ENCODE assay signal across 8 mouse cellular contexts in the genomic region with DNA sequence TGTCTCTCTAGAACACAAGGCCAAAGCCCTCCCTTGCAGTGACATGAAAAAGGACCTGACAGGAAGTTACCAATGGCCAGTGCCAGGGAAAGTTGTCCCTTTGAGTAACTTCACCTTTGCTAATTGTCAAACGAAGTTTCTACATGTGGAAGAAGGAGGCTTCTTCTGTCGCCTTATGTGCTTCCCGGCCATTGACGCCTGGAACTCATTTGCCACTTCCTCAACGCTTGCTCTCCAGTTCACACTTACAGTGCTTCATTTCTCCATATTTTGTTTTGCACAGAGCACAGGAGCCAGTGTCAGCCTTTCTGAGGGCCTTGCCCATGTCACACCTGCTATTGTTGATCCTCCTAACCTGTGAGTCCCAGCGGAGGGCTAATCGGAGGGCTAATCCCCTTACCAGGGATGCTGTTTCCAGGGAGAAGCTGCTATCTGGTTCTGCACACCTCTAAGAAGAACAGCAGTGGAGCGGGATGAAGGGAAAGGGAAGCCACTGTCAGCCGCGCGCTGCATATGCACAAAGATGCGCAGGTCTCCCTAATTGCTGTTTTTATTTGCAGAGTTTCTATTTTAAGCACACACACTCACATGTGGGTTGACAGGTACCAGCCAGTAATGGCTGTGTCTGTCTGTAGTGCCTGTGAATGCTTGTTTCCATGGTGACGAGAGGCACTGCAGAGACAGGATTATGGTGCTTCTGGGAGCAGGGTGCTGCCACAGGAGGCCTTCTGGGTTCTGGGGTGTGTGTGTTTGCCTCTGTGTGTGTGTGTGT.
DNase-seq lines count a peak whose midpoint lies in the region; ATAC-seq lines count a peak whose summit lies in the region.
"Had no signal": no experiment of that assay in that cellular context is flagged by ENCODE, and none has a peak within 500 bp of the region (broad histone marks: within the 10 kb centered on the region; RNA-seq: fewer than 3 reads in every experiment).

No protein-coding gene starts in this region.

- DNase-seq in embryo, embryonic 10.5 days (ENCODE audit: low spot score), result peak; percentile 68
- peak; percentile 50 for DNase-seq in forebrain, embryonic 11.5 days (ENCODE audit: low spot score)
- DNase-seq in layer of hippocampus, postnatal 36 days, result peak; percentile 41 to 59
- no peak for DNase-seq in spleen, adult 12 weeks (ENCODE audit: low spot score)
- no peak for DNase-seq in urinary bladder, postnatal 10 days (ENCODE audit: low spot score)
- no peak for DNase-seq in adrenal gland, adult 18-20 months (ENCODE audit: low spot score in 2 of 2)
- DNase-seq: adrenal gland, postnatal 10 days had no signal

- no peak overlapping the region for H3K4me2 ChIP-seq in forebrain, embryonic 11.5 days (ENCODE audit: low read depth, low read length, severe bottlenecking)
- peak overlapping the region; percentile 22 for H3K4me2 ChIP-seq in neural tube, embryonic 15.5 days

- H3K27me3 ChIP-seq in forebrain, embryonic 11.5 days (ENCODE audit: control insufficient read depth, insufficient read depth, low read length), result no peaks in the 10 kb centered on the region
- no peaks in the 10 kb centered on the region for H3K27me3 ChIP-seq in neural tube, embryonic 15.5 days (replicated peaks)

- WGBS in forebrain, embryonic 11.5 days, result 44% methylated on average over 13 of the region's 13 CpGs
- 42% methylated on average over 13 of the region's 13 CpGs for WGBS in neural tube, embryonic 15.5 days

- peak overlapping the region; percentile 21; the same call in 1 of the 2 replicates for H3K9ac ChIP-seq in forebrain, embryonic 11.5 days (ENCODE audit: low read length)
- no peak overlapping the region; the same call in 1 of the 2 replicates for H3K9ac ChIP-seq in neural tube, embryonic 15.5 days (replicated peaks)

- no peaks in the 10 kb centered on the region for H3K9me3 ChIP-seq in forebrain, embryonic 11.5 days (ENCODE audit: control insufficient read depth, low read length)
- H3K9me3 ChIP-seq in neural tube, embryonic 15.5 days (replicated peaks), result no peaks in the 10 kb centered on the region

- H3K4me3 ChIP-seq in forebrain, embryonic 11.5 days (ENCODE audit: low read depth, low read length), result no peak overlapping the region
- no peak overlapping the region for H3K4me3 ChIP-seq in neural tube, embryonic 15.5 days (replicated peaks)

- ATAC-seq in forebrain, embryonic 11.5 days (replicated peaks; ENCODE audit: low FRiP score), result peak; percentile 77
- ATAC-seq in neural tube, embryonic 15.5 days (ENCODE audit: low FRiP score), result peak; percentile 73

- peaks cover 33% of the 10 kb centered on the region for H3K4me1 ChIP-seq in forebrain, embryonic 11.5 days (replicated peaks; ENCODE audit: control insufficient read depth, insufficient read depth, low read length)
- peaks cover 79% of the 10 kb centered on the region for H3K4me1 ChIP-seq in neural tube, embryonic 15.5 days

- H3K36me3 ChIP-seq in forebrain, embryonic 11.5 days (ENCODE audit: control insufficient read depth, insufficient read depth, low read length), result no peaks in the 10 kb centered on the region
- no peaks in the 10 kb centered on the region for H3K36me3 ChIP-seq in neural tube, embryonic 15.5 days

- H3K27ac ChIP-seq in forebrain, embryonic 11.5 days (ENCODE audit: low read depth, low read length), result peak overlapping the region; percentile 68
- peak overlapping the region; percentile 86 for H3K27ac ChIP-seq in neural tube, embryonic 15.5 days (replicated peaks)

Comparison
In these comparisons a context has a peak if more than half of its experiments do, and no peak if none do; other contexts are left out.
1. DNase-seq: peak in embryo, embryonic 10.5 days (single experiment), forebrain, embryonic 11.5 days (single experiment) and layer of hippocampus, postnatal 36 days (2 of 2); none in spleen, adult 12 weeks (single experiment), urinary bladder, postnatal 10 days (single experiment) and adrenal gland, adult 18-20 months (0 of 2).